Mouse (Mus musculus): ENCODE data around the gene Gm49416.

DNA sequence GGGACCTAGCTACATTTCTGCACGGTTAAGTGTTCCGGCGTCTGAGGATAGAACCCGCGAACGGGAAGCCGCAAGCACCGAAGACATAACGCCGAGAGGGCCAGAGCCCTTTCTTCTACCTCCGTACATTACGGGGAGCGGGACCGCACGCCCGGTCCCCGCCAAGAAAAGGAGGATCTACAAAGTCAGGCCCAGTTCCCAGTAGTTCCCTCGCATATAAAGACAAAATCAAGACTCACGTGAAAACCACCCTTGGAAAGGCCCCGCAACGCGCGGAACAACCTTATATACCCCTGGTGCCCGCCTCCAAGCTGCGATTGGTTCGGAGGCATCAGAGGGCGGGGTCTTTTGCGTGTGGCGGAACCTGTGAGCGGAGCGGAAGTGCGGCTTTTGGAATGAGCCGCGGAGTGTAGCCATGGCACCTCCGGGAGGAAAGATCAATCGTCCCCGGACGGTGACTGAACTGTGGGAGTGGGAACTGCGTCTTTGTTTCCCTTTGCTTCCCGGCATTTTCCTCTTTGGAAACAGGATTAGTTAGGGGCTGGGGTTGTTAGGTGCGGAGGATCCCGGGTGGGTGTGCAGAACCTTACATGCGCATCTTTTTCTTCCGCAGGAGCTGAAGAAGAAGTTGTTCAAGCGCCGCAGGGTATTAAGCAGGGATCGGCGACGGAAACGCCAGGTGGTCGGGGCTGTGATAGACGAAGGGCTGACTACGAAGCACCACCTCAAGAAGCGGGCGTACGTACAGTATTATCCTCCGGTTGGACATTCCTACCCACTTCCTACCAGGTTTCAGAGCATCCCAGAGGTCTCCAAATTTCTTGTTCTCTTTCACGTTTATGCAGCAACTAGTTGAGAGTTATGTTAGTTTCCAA is at the start of gene Gm49416, which contains the start of gene 1810009A15Rik:
- TF ChIP-seq EP300 (IDR thresholded peaks at IDR 0.05; ENCODE audit: insufficient read depth, low read depth, low read length) (0 out of 2 replicates have a peak, but pooled peaks have one; percentile 65), CTCF (IDR thresholded peaks at IDR 0.05) (no peak)
